Mouse (Mus musculus): ENCODE data around the gene Snip1.
A peak's percentile ranks its signal among the peaks of the same experiment; 100 is the strongest.

Gene Snip1

DNA sequence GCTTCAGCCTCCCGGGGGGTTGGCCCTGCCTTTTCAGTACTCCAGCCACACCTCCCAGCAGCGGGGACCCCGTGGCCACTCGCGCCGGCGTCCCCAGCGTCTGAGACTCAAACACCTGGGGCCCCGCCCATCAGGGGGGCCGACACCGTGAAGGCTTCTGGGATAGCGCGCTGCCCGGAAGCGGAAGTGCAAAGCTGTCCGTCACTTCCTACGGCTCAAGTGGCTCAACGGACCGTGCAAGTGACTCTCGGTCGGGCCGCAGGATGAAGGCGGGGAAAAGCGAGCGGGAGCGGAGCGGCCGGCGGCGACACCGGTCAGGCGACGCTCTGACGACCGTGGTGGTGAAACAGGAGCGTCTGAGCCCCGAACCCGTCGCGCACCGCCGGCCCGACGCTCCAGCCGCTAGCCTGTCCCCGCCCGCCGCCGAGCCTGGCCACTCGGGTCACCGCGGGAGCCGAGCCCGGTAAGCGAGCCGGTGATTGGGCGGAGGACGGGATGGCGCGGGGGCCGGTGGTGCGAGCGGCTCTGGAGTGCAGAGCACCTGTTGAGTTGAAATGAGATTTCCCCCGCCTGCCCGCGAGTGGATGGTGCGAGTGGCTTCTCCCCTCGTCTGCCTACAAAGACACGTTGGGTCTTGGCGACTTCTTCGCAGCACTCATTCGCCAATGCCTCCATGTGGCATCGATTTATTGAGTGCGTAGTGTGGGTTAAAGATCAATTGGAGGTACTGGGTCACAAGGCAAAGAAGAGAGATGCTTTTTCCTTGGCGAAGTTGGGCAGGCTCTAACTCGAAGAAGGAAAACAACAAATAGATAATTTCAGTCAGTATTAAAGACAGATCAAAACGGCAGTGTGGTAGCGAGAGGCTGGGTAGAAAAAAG, at the start of gene Snip1:
TSS of gene Snip1 (plus strand) at position 183 of the 881 bp plus-strand sequence.
- peak; percentile 86 to 90 for DNase-seq (ENCODE audit: low spot score in 2 of 2)

DNA sequence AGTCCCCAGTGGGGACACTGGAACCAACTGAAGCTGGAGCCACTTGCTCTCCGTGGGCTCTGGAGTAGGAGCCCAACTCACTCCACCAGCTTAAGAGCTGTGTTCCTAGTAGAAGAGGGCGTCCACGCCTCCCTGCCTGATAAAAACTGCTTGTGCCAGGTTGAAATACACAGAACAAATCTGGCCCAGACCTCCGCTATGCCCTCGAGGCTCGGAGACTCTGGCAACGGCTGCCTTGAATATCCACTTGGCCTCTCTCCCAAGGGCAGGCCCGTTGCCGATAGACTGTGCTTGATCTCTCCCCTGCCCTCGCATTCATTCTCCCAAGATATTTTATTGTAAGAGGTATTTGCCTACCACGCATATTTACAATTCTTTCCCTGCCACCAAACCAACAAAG, 49.0 kb upstream of the Snip1 start:
- DNase-seq (ENCODE audit: low spot score in 2 of 2): no peak

DNA sequence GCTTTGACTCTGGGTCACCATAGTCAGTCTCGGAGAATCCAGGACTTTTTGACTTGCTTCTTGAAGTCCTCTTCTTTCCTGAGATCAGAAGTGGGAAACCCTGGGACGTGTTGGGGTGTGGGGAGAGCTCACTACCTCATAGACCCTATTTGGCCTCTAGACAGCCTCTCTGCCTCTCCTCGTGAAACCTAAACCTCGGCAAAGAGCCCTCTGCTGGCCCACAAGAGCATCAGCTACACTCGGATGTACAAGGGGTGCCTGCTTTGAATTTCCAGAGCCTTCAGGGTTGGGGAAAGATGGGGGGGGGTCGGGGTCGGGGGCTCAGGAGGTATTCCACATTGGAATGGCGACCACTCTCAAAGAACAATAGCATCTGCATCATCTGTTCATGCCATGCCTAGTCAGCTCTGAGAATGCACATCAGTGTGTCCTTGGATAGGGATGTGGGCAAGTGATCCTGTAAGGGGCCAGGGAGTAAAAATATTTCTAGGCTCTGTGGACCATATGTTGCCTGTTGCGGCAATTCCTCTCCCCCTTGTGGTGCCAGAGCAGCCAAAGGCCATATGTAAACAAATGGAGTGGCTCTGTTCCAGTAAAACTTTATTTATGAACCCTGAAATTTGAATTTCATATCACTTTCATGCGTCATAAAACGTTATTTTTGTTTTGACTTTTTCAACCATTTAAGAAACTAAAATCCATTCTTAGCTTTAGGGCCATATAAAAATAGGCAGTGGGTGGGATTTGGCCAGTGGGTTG, 45.5 kb upstream of the Snip1 start:
- DNase-seq (ENCODE audit: low spot score in 2 of 2): no peak

DNA sequence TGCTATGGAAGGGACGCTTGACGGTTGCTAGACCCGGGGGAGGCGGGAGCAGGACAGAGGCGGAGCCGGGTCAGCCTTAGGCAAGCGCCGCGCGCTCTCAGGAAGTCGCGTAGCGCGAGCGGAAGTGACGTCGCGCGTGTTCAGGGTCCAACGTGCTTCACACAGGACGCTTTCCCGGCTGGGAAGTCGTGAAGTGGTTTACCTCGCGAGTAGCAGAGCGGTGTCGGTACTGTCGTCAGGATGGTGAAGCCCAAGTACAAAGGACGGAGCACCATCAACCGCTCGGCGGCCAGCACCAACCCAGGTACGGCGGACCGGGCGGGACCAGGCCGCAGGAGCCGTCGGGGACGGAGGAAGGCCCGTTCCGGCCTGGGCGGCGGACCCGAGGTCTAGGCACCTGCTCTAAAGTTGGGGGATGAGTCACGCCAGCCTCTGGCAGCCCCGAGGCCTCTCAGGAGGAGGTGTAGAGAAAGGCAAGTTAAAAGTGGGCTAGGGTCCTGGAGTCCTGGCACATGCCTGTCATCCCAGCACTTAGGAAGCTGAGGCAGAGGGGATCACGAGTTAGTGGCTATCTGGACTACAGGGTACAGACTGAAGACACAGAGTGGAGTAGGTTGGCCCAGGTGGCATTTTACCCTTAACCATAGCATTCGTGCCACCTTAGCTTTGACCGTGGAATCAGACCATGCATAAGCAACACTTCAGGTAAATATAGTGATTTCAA, 36.4 kb upstream of the Snip1 start:
- DNase-seq (ENCODE audit: low spot score in 2 of 2): peak; percentile 81 to 83

DNA sequence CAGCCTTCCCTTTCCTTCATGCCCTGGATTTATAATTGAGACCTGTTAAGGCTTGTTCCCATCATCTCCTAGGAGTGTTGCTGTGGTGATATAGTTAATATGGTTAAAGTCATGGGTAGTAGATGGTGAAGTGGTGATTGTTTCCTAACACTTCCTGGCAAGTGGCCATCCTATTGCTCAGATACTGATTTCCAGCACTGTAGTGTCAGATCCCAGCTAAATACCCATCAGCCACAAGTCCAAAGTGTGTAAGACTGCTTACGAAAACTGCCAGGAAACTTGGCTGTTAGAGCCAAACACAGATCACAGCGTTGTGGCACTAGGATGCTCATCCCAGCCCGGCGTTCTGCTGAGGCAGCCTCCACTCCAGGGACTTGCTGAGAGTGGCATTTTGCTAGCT, 32.1 kb upstream of the Snip1 start:
- no peak for DNase-seq (ENCODE audit: low spot score in 2 of 2)

DNA sequence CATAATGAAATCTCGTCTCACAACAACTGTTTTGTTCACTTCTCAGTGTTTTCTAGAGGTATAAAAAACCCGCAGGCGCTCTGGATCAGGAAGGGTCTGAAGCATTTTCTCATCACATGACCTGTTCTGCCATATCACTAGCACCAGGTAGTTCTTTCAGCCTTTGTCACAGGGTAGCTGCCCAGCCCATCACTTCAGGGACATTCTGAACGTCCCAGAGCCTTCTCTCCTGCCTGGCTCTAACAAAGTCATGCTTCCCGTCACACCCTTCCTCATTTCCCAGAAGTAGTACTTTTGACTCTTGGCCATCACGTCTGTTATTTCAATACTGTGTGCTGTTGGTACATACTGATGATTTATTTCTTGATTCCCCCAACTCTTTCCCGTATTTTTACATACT, 22.0 kb upstream of the Snip1 start:
- no peak for DNase-seq (ENCODE audit: low spot score in 2 of 2)

DNA sequence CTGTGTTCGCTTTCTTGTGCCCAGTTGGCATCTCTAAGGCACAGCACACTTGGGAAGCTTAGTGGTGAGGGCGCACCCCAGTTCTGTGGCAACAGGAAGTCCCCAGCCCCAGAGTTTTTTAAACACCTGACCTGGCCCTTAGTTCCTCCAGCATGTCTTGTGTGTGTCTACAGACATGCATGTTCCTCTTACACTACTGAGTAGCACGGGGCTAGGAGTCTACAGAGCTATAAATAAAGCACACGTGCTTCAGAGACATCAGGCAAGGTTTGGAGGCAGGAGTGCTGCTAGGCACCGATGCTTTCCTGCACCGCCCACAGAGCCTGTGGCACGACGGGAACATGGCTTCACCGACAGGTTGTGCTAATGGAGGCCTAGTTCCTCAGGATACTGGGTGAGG, 11.1 kb upstream of the Snip1 start:
- DNase-seq (ENCODE audit: low spot score in 2 of 2): no peak

DNA sequence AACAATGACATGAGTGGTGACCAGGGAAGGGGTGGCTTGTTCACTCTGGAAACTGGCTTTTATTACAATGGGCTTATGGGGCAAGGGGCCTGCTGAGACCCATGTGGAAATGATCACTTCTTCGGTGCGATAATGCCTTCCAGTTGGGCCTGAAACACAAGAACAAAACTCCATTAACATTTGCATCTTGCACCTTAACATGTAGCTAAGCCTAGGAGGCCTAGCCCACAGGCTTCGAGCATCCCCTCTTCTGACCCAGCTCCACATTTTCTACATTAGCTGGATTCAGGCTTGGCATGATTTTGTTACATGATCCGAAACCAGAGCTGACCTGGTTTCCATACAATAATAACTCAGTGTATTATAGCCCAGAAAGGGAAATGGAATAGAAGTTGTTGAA, 10.0 kb upstream of the Snip1 start:
- no peak for DNase-seq (ENCODE audit: low spot score in 2 of 2)

DNA sequence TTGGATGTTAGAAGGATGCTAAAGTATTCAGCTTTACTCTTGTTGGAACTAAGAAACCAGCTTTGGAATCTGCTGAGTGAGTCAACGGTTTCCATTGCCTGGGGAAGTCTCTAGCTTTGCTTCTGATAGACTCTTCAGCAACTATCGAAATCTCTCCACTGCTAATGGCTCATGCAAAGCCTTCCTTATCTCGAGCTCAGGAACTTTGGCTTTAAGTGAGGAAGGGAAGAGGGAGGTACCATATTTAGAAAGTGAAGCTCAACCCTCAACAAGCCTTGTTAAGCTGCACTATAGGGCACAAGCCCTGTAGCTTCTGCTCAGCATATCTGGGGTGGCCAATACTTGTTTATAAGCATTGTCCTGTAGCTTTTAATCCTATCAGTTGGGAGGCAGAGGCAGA, 9.2 kb upstream of the Snip1 start:
- DNase-seq (ENCODE audit: low spot score in 2 of 2): no peak

DNA sequence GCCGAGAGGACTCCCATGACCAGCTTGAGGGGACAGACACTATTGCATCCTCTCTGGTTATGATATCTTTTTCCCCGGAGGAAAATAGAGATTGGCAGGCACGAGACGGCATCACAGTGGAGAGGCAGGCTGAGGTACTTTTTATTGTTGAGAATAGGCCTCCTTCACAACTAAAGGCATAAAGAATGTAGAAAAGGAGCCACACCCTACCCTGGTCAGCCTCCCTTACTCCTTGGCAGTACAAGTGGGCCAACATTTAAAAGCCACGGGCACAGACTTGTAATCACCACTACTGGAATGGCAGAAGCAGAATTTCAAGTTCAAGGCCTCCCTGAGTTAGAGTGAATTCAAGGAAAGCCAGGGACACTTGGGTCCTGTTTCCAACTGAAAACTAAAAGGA, 8.4 kb upstream of the Snip1 start:
- DNase-seq (ENCODE audit: low spot score in 2 of 2): no peak

DNA sequence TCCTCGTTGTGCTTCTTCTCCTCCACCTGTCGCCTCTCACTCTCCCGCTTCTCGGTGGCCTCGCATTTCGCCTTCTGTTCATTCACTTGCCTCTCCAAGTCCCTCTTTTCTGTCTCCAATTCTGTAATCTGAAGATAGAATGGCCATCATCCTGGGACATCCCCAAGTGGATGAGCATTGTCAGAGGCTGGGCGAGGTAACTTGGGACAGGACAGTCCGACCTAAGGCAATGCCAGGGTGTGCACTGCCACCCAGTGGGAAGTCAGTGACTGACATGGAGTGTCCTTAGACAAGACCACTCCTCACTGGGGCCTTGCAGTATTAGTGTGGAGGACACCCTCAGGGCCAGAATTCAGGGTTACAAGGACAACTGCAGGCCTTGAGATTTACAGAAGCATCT, 7.4 kb upstream of the Snip1 start:
- peak in 1 of 2 experiments; percentile 52 for DNase-seq (ENCODE audit: low spot score in 2 of 2)

DNA sequence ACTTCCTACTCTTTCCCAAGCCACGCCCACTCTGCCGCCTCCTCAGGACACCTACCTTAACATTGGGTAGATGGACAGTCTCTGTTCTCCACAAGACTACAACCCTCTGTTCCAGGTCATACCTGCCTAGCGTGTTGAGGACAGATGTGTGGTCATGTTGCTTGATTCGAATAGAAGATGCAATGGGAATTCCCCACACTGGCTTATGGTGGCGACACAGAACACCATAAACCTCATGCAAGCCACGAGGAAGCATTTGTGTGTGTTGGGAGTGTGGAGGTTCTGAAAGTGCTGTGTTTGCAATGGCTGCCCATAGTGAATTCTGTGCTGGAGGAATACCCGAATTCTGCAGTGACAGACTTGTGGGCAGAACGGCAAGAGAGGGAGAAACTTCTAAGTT, 2.6 kb upstream of the Snip1 start:
- no peak for DNase-seq (ENCODE audit: low spot score in 2 of 2)

DNA sequence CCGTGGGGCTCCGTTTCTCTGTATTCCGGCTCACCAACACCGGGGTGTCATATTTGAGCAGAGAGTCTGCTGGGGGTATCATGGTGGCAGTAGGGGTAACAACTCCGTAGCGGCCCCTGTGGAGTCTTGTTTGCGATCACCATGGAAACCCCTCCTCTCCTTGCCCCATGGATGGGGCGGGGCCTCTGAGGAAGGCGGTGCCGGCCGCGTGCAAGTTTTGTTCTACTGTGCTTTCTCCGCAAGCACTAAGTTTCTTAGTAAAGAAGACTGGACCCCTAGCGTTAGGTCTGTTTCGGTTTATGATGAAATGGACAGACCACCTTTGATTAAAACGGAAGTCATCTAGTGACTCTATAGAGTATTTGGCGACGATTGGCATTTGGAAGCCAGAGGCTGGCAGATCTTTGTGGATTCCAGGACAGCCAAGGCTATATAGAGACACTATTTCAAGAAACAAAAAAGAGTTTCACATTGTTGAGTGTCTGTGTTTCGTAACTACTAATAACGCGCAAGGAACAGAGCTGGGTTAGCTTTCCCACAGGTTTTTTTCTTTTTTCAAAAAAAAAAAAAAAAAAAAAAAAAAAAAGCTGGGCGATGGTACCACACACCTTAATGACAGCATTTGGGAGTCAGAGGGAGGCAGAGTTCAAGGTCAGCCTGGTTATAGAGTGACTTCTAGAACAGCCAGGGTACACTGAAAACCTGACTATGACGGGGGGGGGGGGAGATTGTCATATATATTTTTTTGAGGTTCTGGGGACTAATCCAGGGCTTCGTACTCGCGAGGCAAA, 760 bp upstream of the Snip1 start, which contains the start of gene Dnali1:
TSS of gene Dnali1 (minus strand) at position 187 of the 791 bp plus-strand sequence.
- peak in 1 of 2 experiments; percentile 34 for DNase-seq (ENCODE audit: low spot score in 2 of 2)

DNA sequence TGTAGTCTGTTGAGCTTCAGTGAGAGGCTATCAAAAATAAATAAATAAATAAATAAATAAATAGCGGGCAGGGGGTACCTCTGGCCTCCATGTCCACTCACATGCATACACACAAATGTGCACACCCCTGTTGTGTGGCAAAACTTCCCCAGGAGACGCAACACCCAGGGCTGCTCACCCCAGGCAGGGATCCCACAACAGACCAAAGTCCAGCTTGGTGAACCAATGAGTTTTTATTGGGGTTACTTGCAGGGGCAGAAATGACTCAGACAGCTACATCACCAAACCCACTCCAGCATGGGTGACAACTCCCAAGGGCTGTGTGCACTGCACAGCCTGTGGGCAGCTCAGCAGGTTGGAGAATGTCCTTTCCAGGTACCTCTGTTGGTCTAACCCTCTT, 11.2 kb downstream of the Snip1 start:
- DNase-seq (ENCODE audit: low spot score in 2 of 2): no peak

DNA sequence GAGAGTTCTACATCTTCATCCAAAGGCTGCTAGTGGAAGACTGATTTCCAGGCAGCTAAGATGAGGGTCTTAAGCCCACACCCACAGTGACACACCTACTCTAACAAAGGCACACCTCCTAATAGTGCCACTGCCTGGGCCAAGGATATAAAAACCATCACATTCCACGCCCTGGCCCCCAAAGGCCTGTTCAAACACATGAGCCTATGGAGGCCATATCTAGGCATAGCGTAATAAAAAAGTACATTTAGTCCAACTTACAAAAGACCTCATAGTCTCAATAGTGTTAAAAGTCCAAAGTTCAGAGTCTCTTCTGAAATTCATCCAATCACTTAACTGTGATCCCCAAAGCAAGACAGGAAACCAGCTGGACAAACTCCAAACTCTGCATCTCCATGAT, 12.2 kb downstream of the Snip1 start:
- no peak for DNase-seq (ENCODE audit: low spot score in 2 of 2)

DNA sequence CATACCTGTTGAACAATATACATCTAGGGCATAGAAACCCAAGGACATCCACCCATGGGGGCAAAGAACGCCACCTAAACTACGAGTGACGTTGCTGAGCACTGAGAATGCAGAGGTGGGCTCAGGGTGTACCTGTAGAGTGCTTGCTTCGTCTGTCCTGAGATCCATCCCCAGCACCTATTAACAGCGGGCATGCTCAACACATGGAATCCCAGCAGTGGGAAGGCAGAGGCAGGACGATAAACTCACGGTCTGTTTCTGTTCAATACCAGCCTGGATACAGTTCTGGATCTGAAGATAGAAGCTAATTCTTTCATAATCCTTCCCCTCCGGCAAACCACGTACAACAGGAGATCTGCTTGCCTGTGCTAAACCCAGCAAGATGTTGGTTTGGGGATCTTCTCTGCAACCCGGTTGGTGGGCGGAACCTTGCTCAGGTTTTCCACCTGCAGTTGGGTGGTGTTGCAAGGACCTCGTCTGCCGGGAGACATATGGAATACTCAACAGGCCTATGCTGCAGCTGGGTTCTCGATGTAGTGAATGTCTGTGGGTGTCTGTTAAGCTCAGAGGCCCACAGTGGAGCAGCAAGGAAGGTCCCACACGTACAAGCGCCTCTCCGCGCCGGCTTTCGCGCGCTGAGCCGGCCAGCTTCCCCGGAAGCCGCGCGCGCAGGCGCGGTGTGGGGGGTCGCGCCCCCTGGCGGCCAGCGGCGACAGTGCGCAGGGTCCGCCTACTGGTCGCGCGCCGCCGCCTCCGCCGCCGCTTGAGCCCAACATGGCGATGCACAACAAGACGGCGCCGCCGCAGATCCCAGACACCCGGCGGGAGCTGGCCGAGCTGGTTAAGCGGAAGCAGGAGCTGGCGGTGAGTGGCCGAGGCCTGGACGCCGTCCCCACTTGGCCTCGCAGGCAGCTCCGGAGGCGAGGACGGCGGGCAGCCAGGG, 18.2 kb downstream of the Snip1 start, which contains the start of gene Meaf6:
TSS of gene Meaf6 (plus strand) at position 732 of the 943 bp plus-strand sequence.
- DNase-seq (ENCODE audit: low spot score in 2 of 2): peak; percentile 78 to 85

DNA sequence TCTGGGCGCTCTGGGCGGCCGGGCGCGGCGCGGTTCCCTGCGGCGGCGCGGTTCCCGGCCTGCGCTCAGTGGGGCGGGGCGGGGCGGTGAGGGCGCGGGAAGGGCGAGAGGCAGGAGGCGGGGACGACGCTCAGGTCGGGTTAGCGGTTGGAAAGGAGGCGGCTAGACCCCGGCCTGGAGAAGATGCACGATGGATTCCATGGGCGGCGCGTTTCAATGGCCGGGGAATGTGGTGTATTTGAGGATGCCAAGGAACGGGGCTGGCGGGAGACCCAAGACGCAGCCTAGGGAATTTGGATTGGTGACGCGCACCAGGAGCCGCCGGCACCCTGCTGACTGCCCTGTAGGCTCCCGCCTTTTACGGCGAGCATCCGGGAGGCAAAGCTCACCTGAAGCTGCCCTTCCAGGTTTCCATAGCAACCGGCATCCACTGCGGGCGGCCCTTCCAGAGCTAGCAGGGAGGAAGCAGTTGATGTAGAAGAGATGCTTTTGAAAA, 18.9 kb downstream of the Snip1 start:
- peak; percentile 50 to 62 for DNase-seq (ENCODE audit: low spot score in 2 of 2)

DNA sequence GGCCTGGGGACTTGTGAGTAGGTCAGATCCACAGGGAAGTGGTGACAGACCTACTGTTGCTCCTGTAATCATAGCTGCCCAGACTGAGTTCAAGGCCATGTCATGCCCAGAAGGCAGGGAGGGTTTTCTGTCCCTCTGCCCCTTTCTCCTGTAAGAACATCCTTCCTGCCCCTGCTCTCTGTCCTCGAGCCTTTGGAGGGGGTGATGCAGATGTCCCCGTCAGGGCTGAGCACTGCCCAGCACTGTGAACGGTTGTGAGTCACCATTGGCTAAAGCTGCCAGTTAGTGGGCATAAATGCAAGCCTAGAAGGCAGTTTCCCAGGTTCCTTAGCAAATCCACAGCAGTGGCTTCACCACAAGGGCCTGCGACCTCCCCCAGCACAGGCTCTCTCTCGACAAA, 26.6 kb downstream of the Snip1 start:
- no peak for DNase-seq (ENCODE audit: low spot score in 2 of 2)

DNA sequence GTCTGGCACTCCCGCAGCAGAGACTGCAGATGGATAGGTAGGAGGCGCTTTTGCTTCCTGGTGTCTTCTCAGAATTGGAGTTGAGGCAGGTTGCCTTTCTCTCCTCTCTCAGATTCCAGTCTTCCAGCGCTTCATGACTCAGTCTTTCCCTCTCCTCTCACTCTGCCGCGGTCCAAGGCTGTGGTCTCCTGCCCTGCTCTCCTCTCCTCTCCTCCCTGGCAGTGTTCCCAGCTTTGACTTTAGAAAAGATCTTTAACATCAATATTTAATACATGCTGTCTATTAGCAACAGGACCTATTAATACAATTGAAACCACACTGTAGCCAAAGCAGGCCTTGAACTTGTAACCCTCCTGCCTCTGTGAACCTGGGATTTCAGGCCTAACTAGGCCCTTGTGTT, 29.6 kb downstream of the Snip1 start:
- no peak for DNase-seq (ENCODE audit: low spot score in 2 of 2)

DNA sequence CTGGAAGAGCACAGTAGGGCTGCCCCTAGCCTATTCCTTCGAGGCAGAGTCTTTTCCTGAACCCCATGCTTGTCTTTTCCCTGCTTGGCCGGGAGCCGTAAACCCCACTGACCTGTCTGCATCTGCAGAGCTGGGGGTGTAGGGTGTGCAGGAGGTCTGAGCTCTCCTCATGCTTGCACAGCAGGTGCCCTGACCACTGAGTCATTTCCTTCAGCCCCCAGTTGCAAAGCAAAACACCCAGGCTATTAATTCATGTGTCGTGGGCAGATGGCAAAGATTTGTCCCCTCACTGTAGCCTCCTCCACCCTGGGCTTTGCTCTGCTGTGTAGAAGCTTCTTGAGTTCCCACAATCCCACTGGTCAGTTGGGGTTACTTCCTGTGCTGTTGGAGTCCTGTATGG, 30.9 kb downstream of the Snip1 start:
- no peak for DNase-seq (ENCODE audit: low spot score in 2 of 2)
